Mouse (Mus musculus): ENCODE data around the gene Ccl11.

Gene Ccl11

GRCm38 (mm10) chr11:82053849-82054248 lies 3.8 kb upstream of the Ccl11 start:
- no peak for DNase-seq (ENCODE audit: low spot score)

- DNase-seq (ENCODE audit: low spot score), result peak; percentile 71
Observed at GRCm38 (mm10) chr11:82062226-82062625, 4.6 kb downstream of the Ccl11 start.

DNA sequence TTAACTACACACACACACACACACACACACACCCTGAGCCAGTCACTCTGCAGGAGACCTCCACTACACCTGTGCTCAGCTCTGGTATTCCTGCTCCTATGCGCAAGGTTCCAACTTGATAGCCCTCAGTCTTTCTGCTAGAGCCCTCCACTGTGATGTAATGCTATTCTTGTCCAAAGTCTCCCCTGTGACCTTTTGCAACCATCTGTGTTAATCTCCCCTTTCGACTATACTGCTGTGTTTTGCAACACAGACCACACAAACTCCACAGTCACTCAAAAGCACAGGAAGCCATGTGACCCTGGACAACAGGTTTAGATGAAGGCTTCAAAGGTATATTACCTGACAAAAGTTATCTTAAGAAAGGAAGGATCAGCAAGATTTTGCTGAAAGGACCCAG lies 5.8 kb downstream of the Ccl11 start:
- DNase-seq (ENCODE audit: low spot score), result no peak

DNA sequence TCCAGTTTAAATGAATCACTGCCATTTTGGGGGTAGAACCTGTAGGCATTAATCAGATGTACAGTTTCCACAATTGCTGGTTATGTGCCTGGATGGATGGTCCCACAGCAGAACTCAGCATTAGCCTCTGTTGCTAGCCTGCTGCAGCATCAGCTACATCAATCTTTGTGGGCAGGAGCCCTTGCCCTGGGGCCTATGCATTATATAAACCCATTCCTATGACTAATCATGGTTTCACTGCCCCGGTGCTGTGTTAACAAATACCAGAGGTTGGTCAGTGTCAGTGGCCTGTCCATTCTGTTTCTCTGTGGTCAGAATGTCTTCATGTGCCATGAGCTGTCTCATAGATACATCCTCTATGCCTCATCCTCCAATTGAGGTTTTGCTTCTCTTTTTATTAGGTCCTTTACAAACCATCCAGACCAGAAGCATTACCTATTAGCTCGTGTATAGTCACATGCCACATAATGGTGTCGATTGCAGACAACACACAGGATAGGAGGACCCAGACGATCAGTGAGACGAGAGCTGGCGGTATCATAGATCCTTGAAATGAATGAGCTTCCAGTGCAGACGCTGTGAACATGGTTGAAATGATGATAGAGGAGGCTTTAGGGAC lies 9.4 kb downstream of the Ccl11 start:
- DNase-seq (ENCODE audit: low spot score), result no peak

DNA sequence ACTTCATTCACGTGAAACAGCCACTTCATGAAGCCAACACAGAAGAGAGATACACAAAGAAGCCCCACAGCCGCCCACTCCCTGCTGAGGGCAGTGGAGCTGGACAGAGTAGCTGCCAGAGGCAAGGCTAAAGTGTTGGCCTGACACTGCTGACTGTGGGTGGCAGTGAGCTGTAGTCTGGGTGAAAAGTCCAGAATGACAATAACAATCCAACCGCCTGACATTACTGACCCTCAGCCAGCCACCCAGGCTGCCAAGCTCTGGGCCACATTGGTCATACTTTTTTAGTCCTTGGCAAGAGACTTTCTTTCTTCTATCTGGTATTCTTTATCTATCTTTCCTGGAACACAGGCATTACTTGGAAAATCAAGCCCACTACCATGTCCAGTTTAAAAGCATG lies 13.5 kb downstream of the Ccl11 start:
- DNase-seq (ENCODE audit: low spot score), result peak; percentile 80

DNA sequence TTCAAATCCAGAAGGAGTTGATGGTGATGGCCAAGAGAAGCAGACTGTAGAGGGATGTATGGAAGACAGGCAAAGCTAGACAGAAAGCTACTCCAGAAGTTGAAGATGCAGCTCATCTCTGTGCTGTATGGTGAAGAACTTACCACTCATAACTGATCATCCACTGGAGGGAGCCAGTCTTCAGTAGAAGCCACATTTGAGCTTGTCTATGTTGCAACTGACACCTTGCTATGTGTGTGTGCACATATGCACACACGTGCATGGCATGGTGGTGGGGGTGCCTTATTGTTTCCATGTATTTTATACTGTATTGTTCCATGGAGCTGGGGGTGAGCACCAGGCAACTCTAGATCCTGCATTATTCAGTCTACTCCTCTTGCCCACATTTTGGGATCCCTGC lies 14.8 kb downstream of the Ccl11 start:
- peak; percentile 66 for DNase-seq (ENCODE audit: low spot score)

DNA sequence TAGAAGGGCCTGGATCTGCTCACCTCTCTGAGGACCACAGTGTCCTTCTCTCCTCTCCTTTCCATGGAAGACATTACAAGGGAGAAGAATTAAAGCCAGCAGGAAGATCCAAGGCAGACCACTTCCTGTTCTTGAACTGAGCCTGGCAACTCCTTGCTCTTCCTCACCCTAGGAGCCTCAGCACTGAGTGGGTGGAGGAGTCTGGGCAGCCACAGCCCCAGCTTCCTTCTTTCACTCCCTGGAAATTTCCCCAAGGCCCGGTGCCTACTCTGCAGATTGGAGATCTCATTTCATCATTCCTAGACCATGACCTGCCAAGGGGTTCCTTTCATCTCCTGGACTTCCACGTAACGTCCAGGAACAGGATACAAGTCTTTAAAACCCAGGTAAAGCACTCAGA lies 15.4 kb downstream of the Ccl11 start:
- no peak for DNase-seq (ENCODE audit: low spot score)

- DNase-seq (ENCODE audit: low spot score), result no peak
Observed at GRCm38 (mm10) chr11:82073686-82074085, 16.1 kb downstream of the Ccl11 start.

GRCm38 (mm10) chr11:82077031-82077430 lies 19.4 kb downstream of the Ccl11 start:
- peak; percentile 70 for DNase-seq (ENCODE audit: low spot score)

GRCm38 (mm10) chr11:82078136-82078730 lies 20.6 kb downstream of the Ccl11 start:
- DNase-seq (ENCODE audit: low spot score), result no peak

GRCm38 (mm10) chr11:82080865-82081264 lies 23.2 kb downstream of the Ccl11 start:
- DNase-seq (ENCODE audit: low spot score), result no peak

DNA sequence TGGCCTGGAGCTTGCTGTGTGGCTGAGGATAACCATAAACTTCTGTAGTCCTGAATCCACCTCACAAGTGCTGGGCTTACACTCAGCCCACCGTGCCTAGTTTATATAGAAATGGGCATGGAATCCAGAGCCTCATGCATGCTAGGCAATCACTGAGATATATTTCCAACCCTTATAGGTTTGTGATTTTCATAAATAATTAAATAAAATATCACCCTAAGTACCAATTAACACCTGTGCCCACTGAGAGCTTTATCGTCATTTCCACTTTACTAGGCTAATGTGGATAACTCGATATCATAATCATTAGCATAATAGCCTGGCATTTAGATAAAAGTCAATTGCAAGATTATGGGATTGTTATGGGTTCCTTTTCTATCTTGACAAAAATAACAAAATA lies 26.7 kb downstream of the Ccl11 start:
- DNase-seq (ENCODE audit: low spot score), result no peak

DNA sequence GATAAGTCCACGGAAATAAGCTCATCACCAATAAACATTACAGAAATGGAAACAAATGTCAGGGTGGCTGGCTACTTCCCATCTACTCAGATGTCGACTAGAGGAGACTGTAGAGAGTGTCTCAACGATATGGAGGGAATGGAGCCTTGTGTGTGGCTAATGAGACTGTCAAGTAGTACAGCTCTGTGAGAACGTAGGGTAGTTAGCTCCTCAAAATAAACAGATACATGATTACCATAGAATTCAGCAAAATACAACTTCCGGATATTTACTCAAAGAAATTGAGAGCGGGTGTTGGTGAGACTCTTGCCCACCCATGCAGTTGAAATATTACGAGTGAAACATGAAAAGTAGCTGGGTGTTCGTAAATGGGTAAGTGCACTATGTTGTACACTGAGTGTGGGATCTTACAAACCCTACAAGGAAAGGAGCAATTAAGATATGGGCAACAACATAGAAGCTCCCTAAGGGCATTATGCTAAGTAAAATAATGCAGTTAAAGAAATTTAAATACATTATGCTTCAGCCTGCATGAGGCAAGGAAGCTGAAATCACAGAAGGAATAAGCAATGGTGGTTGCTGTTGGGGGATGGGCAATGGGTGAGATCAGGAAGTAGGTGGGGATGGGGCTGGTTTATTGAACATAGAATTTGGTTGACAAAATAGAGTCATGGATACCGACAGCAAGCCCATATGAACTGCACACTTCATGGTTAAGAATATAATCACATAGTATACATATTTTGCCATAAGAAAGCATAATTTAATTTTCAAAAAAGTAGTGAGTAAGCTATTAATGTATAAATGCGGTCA lies 42.1 kb downstream of the Ccl11 start:
- DNase-seq (ENCODE audit: low spot score), result no peak

- no peak for DNase-seq (ENCODE audit: low spot score)
Observed at GRCm38 (mm10) chr11:82101087-82101486, 43.5 kb downstream of the Ccl11 start.

GRCm38 (mm10) chr11:82101529-82101928 lies 43.9 kb downstream of the Ccl11 start, which contains the start of gene Ccl12:
Gene Ccl12 (plus strand): TSS chr11:82101845.
- DNase-seq (ENCODE audit: low spot score), result no peak

GRCm38 (mm10) chr11:82109611-82110010 lies 52.0 kb downstream of the Ccl11 start:
- DNase-seq (ENCODE audit: low spot score), result no peak

GRCm38 (mm10) chr11:82110372-82111248 lies 53.0 kb downstream of the Ccl11 start:
- no peak for DNase-seq (ENCODE audit: low spot score)
